Mouse (Mus musculus) liver, embryonic 14.5 days (tissue): ENCODE results near the gene Smarcb1. TPM values are rescaled to one million over a fixed set of nuclear protein-coding genes. Genes with fewer than 3 reads are reported as not detected.

Experiments used
- ATAC-seq: fragments of 200-750 bp; cut with Nextera tagmentation; 2 replicates; pipeline ENCODE4 v1.8.0; 2017; ENCODE audit warnings: moderate number of reproducible peaks, mild to moderate bottlenecking, moderate library complexity; ENCODE audit not compliant: insufficient read depth
- DNase-seq, 3 experiments: peaks; one replicate each; pipeline ENCODE4 v3.0.0-alpha.2; 2012 to 2013; ENCODE audit warnings: low read depth in 3 of 3, low spot score in 3 of 3
- H3K27ac ChIP-seq: fragments of 300-500 bp; sonication (generic); 2 replicates; pipeline ENCODE4 v1.5.1; 2014; ENCODE audit warnings: moderate library complexity, mild to moderate bottlenecking, control low read depth, inconsistent platforms
- H3K27me3 ChIP-seq: fragments of 300-500 bp; sonication (generic); 2 replicates; pipeline ENCODE4 v1.6.1; 2014; ENCODE audit warnings: mild to moderate bottlenecking, low read length, moderate library complexity; ENCODE audit not compliant: control insufficient read depth, insufficient read depth
- H3K36me3 ChIP-seq: fragments of 300-500 bp; sonication (generic); replicated peaks from 2 replicates; pipeline ENCODE4 v1.6.1; 2014; ENCODE audit warnings: low read depth; ENCODE audit not compliant: control insufficient read depth, insufficient read depth
- H3K4me1 ChIP-seq, 2 experiments: fragments of 200-500 bp in 1 of 2; fragments of 300-500 bp in 1 of 2; sonication (generic) in 1 of 2; replicated peaks; 2 replicates each; pipeline ENCODE4 v1.6.1; 2012 to 2014; ENCODE audit warnings: antibody characterized with exemption in 1 of 2, inconsistent platforms in 1 of 2, low read length in 1 of 2; ENCODE audit not compliant: control insufficient read depth in 2 of 2, insufficient read depth in 2 of 2
- H3K4me2 ChIP-seq: fragments of 300-500 bp; sonication (generic); 2 replicates; pipeline ENCODE4 v1.6.1; 2014; ENCODE audit warnings: low read depth, mild to moderate bottlenecking, control low read depth, moderate library complexity
- H3K4me3 ChIP-seq, 2 experiments: fragments of 200-500 bp in 1 of 2; fragments of 300-500 bp in 1 of 2; sonication (generic) in 1 of 2; 2 replicates each; pipeline ENCODE4 v1.5.1; 2012 to 2014; ENCODE audit warnings: low read depth in 2 of 2, low read length in 2 of 2, mild to moderate bottlenecking in 2 of 2, control low read depth in 1 of 2, inconsistent platforms in 1 of 2, moderate library complexity in 1 of 2; ENCODE audit not compliant: insufficient read depth in 1 of 2
- H3K9ac ChIP-seq: fragments of 300-500 bp; sonication (generic); replicated peaks from 2 replicates; pipeline ENCODE4 v1.6.1; 2014; ENCODE audit warnings: mild to moderate bottlenecking, control low read depth, moderate library complexity
- H3K9me3 ChIP-seq: fragments of 300-500 bp; sonication (generic); 2 replicates; pipeline ENCODE4 v1.6.1; 2016; ENCODE audit warnings: low read length, mixed read lengths; ENCODE audit not compliant: control insufficient read depth
- CTCF ChIP-seq: IDR thresholded peaks from 2 replicates; pipeline ENCODE4 v1.5.1; 2016; ENCODE audit warnings: antibody characterized with exemption, low read depth, control low read depth
- EP300 ChIP-seq: IDR thresholded peaks from 2 replicates; pipeline ENCODE4 v1.6.1; 2016; ENCODE audit warnings: antibody characterized with exemption, low read depth
- WGBS: fragments of 180-500 bp; shearing (Covaris S2); extraction: QIAGEN DNeasy Blood & Tissue Kit; methylation state at CpG from one replicate; pipeline ENCODE4 v1.1.7; 2014; ENCODE audit not compliant: insufficient replicate concordance; 5-methylcytosine and 5-hydroxymethylcytosine counted together
- polyA plus RNA-seq, 2 experiments: library from polyadenylated mRNA; depleted of rRNA in 1 of 2; stranded (reverse) in 1 of 2; unstranded in 1 of 2; fragments of >200 nt; fragmentation: Nextera tagmentation in 1 of 2; extraction: Ambion mirVana in 1 of 2; gene quantifications; 2 replicates each; pipeline versions ENCODE4 v1.2.1 to v1.2.3; 2012 to 2014

The Smarcb1 gene
- 21.2 and 28.5 TPM in 2 replicates for polyA plus RNA-seq (2012; rRNA removed)
- 47.7 and 55.3 TPM in 2 replicates for polyA plus RNA-seq (2014; fragmentation: Nextera tagmentation; extraction: Ambion mirVana)

- peaks cover 5% of the 10 kb centered on the region; the same call in 1 of the 2 replicates for H3K36me3 ChIP-seq
- H3K9ac ChIP-seq = peak within 1 kb of the TSS; percentile 87
- TF ChIP-seq EP300 (no peak), CTCF (no peak)
- peak within 1 kb of the TSS; percentile 99 for H3K4me2 ChIP-seq
- DNase-seq (peak; percentile 87 to 91 (median 90)), ATAC-seq (peak; percentile 94)
- H3K4me1 ChIP-seq = peaks cover 11 to 12% of the 10 kb centered on the region in 2 experiments
- WGBS = under 1% methylated on average over 76 of the region's 76 CpGs
- no peaks in the 10 kb centered on the region for H3K9me3 ChIP-seq
- peak within 1 kb of the TSS; percentile 81 to 89 for H3K4me3 ChIP-seq
- peak within 1 kb of the TSS; percentile 67 for H3K27ac ChIP-seq
- no peaks in the 10 kb centered on the region for H3K27me3 ChIP-seq
These were observed at the start of gene Smarcb1 for GRCm38 (mm10) chr10:75921026-75921725. Gene Smarcb1 (minus strand): TSS chr10:75921617.

- Histone ChIP-seq H3K36me3 (no peaks in the 10 kb centered on the region), H3K4me2 (peak within 1 kb of the TSS; percentile 62), H3K27ac (no peak within 1 kb of the TSS), H3K4me1 (peaks cover 0 to 7% of the 10 kb centered on the region in 2 experiments; a peak in 1 of 4 replicates), H3K9ac (peak within 1 kb of the TSS; percentile 2), H3K4me3 (peak within 1 kb of the TSS; percentile 45 to 52), H3K27me3 (peaks cover 17% of the 10 kb centered on the region), H3K9me3 (no peaks in the 10 kb centered on the region)
- WGBS = 14% methylated on average over 20 of the region's 20 CpGs
- DNase-seq (no peak), ATAC-seq (0 out of 2 replicates have a peak, but pooled peaks have one; percentile 26)
- no peak for TF ChIP-seq EP300
- no peak for TF ChIP-seq CTCF
These were observed 33.0 kb upstream of the Smarcb1 start, which contains the start of gene Gm5134 for GRCm38 (mm10) chr10:75954381-75954811. Gene Gm5134 (plus strand): TSS chr10:75954514.

- Histone ChIP-seq H3K9ac (no peak overlapping the region), H3K4me2 (peak overlapping the region; percentile 58), H3K4me1 (peaks cover 0 to 7% of the 10 kb centered on the region in 2 experiments; a peak in 1 of 4 replicates), H3K9me3 (no peaks in the 10 kb centered on the region), H3K36me3 (no peaks in the 10 kb centered on the region), H3K27me3 (peaks cover 26% of the 10 kb centered on the region), H3K4me3 (peak overlapping the region; percentile 33 to 38; a peak in 3 of 4 replicates), H3K27ac (no peak overlapping the region)
- ATAC-seq (0 out of 2 replicates have a peak, but pooled peaks have one; percentile 21), DNase-seq (peak in 1 of 3 experiments; percentile 42)
- WGBS = 2% methylated on average over 13 of the region's 13 CpGs
- TF ChIP-seq EP300 = no peak
- peak; percentile 73 for TF ChIP-seq CTCF
These were observed 30.1 kb upstream of the Smarcb1 start for GRCm38 (mm10) chr10:75951424-75952050.

- peak overlapping the region; percentile 38 to 44 for H3K4me3 ChIP-seq
- H3K27me3 ChIP-seq = peaks cover 26% of the 10 kb centered on the region
- TF ChIP-seq CTCF (no peak), EP300 (no peak)
- peak overlapping the region; percentile 58 for H3K4me2 ChIP-seq
- no peak overlapping the region for H3K27ac ChIP-seq
- 8% methylated on average over 23 of the region's 23 CpGs for WGBS
- DNase-seq (no peak), ATAC-seq (peak; percentile 12; the same call in 1 of the 2 replicates)
- H3K4me1 ChIP-seq = peaks cover 0 to 7% of the 10 kb centered on the region in 2 experiments; a peak in 1 of 4 replicates
- no peak overlapping the region for H3K9ac ChIP-seq
- no peaks in the 10 kb centered on the region for H3K36me3 ChIP-seq
- H3K9me3 ChIP-seq = no peaks in the 10 kb centered on the region
These were observed 29.4 kb upstream of the Smarcb1 start for GRCm38 (mm10) chr10:75950791-75951210.
